Mouse (Mus musculus) kidney, adult 11 months (tissue): Measurements from ENCODE around the gene Bicral.

Experiments
- DNase-seq: peaks from one replicate; pipeline ENCODE4 v3.0.0; 2022

The Bicral gene

DNA sequence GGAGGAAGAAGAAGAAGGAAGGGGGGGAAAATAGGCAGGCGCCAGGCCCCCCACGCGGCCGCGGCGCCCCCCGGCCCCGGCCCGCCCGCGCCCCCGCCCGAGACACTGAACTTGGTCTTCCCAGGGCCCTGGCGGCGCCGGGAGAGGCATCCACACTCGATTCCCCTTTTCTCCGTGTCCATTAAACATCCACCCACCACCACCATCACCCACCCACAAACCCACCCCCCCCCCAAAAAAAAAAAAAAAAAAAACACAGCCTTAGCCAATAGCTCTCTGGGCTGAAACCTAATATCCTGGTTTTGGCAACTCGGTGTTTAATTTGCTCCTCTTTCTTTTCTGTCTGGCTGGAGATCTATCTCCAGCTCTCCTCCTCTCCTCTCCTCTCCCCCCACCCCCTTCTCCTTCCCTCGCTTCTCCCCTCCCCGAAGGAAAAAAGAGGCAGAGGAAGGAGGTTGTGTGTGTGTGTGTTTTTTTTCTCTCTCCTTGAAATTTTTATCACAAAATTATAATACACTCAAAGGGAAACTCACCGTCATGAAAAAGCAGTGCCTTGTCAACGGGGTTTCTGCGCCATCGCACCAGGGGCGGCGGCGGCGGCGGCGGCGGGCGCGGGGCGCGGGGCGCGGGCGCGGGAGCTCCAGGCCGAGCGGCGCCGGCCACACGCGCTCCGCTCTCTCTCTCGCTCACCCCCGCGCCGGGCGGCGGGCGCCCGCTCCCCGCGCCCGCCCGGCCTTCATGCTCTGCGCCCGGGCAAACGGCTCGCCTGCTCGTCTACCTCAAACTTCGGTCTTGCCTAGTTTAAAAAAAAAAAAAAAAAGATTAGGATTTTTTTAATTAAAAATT lies at the start of gene Bicral:
TSS of gene Bicral (minus strand) at position 580 of the 846 bp plus-strand sequence.
- DNase-seq = peak; percentile 63

DNA sequence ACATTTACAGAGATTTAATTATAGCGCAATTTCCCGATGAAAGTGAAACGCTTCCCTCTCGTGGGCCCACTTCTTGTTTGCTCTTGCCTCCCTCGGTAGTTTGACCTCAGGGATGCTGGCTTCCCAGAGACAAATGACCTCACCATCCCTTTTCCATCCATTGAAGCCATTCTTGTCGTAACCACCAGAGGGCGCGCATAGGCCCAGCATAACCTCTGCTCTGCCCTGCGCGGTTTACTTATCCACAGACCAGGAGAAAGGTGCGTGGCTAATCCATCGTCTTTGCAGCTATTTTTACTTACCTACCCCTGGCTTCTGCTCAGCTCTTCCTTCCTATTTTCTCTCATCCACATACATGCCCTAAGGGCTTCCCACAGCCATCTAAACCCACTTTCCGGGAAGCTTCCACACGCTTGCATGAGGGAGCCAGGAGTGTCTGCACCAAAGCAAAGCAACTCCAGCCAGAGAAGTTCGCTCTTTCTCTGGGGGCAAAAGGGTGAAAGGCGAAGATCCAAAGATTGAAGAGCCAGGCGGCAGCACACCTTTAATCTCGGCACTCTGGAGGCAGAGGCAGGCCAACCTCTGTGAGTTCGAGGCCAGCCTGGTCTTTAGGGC lies 45.7 kb upstream of the Bicral start:
- peak; percentile 75 for DNase-seq

DNA sequence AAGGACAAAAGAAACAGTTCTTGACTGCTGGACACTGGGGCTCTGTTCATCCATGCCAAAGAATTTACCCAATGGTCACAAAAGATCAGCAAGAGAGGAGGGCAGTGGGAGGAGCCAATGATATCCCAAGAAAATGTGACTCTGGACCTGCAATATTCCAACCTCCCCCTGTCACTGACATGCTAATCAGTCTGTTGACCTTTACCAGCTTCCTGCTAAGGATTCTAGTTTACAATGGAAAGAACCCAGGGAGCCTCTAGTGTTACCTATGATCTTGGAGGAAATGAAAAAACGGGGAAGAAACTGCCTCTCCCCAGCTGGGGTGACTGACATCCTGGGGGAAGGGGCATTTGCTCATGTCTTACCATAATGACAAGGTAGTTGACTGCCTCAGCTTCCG lies 42.7 kb upstream of the Bicral start:
- DNase-seq = no peak

DNA sequence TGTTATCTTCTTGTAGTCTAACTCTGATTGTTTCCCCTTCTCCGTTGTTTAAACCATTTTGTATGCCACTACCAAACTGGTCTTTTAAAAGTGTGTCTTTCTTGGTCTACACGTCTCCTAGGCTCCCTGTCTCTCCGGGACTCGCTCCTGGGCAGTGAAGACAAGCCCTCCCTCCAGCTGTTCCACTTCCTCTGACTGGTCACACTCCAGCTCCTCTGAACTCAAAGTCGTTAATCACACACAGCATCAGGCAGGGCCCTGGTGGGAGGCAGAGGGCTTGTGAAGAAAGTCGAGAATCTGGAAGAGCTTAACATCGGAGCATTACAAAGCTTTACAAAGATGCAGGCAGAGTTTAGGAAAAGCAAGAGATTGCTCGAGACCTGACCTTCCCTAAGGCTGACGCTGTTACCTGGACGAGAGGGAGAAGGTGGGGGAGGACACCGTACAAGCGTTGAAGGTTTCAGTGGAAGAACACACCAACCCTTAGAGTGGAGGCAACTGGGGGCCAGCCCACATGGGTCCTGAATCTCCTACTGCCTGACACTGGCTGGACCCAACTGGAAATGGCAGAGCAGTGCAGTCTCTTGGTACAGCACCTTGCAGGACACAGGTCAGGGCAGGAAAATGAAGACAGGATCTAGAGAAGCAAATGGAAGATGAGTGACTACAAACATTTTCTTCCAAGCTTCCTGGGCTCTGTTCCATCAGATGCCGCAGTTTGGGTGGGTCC lies 39.1 kb upstream of the Bicral start:
- peak; percentile 28 for DNase-seq

DNA sequence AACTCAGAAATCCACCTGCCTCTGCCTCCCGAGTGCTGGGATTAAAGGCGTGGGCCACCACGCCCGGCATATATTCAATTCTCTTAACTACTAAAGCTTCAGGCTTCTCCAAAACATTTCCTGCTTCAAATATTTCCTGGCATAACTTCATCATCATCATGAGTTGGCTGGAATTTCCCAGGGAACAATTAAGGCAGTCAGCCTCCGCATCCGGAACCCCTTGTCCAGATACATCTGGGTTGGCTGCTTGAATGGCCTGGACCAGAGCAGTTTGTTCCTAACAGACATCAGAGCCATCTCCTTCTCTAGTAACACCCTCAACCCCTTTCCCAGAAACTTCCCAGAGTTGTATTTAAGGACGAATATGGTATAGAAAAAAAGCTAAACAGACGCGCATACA lies 37.1 kb upstream of the Bicral start:
- peak; percentile 23 for DNase-seq

DNA sequence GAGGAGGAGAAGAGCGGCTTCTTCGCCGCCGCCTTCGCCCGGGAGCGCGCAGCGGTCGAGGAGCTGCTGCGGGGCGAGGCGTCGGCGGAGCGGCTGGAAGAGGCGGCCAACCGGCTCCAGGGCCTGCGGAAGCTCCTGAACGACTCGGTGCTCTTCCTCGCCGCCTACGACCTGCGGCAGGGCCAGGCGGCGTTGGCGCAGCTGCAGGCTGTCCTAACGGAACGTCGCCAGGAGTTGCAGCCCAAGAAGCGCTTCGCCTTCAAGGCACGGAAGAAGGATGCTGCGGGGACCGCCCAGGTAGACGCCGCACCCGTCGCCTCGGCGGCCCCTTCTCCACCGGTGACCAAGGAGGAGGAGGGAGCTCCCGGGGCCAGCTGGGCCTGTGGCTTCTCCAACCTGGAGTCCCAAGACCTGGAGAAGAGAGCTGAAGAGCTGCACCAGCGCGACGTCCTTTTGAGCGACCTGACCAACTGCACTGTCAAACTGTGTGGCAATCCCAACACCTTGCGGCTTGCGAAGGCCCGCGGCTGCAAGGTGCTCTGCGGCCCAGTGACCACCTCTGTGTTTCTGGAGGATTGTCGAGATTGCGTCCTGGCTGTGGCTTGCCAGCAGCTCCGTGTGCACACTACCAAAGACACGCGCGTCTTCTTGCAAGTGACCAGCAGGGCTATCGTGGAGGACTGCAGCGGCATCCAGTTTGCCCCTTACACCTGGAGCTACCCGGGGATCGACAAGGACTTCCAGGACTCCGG lies 32.7 kb upstream of the Bicral start:
- peak; percentile 47 for DNase-seq

DNA sequence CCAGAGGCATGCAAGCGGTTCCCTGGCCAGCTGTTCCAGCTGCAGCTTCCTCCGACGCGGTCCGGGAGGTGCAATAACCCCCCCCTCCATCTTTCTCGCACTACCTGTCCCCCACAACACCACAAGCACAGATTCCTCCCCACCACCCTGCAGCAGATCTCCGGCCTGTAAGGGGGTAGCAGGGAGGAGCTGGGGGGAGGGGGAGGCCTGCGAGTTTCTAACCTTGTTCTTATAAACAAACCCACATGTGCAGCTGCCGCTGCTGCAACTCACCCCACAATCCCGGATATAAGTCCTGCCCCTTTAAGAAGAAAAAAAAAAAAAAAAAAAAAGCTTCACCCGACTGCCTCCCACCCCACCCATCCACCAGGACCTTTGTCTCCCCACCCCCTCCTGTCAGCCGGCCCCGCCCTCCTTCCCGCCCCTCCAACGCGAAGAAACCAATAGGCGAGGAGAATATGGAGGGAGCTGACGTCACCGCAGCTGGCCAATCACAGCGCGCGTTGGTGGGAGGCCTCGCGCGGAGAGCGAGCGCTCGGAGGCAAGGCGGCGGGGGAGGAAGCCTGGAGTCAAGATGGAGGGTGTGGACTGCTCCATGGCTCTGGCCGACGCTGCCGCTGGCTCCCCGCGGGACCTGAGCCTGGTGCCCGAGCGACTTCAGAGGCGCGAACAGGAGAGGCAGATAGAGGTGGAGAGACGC lies 32.0 kb upstream of the Bicral start, which contains the start of gene Tbcc:
TSS of gene Tbcc (plus strand) at position 569 of the 700 bp plus-strand sequence.
- DNase-seq = peak; percentile 96

DNA sequence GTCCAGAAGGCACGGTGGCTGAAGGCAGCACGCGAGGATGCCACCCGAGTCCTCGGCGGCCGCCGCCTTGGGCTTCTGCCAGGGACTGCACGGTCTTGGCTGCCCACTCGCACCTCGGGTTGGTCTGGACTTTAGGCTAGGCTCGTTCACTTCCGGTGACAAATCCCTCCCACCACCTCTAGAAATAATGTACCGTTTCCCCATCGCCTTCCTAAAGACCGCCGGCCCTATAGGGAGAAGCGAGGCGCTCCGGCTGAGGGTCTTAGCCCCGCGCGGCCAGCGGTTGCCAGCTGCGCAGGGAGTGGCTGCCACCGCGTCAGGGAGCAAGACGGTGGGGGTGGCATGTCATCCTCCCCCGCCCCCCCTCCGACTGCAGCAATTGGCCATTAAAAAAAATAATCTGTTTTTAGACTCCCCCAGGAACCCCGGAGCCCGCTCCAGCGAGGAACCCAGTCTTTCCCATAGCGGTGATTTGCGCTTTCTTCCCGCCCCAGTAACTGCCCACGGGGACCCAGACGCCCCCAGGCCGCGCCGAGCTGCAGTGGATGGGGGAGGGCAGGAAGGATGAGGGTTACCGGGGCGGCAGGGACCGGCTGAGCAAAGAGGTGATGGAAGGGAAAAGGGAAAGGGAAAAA lies 31.3 kb upstream of the Bicral start:
- DNase-seq = peak; percentile 83

DNA sequence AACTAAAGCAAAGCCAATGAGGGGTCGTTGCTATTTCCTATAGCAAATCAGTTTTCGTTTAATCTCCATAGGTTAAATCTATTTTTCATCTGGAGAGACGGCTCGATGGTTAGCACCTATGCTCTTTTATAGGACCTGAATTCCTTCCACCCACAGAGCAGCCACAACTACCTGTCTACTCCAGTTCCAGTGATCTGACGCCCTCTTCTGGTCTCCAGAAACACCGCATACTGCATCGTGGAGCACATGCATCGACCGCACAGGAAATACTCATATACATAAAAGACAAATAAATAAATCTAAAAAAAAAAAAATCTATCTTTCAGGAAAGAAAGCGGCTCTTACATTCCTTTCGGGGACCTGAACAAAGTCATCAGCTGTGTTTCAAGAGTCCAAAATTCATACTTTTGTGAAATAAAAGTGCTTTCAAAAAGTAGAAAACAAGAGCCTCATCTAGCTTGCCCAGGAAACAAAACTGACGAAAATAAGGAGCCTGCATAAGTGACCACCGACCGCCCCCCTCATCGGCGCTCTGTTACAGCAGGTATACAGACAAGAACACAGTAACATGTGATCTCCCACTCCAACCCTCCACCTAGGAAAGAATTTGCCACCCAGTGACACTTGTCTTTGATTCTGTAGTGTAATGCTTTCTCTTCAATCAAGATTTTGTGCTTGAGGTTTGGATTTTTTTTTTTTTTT lies 30.4 kb upstream of the Bicral start:
- peak; percentile 56 for DNase-seq

DNA sequence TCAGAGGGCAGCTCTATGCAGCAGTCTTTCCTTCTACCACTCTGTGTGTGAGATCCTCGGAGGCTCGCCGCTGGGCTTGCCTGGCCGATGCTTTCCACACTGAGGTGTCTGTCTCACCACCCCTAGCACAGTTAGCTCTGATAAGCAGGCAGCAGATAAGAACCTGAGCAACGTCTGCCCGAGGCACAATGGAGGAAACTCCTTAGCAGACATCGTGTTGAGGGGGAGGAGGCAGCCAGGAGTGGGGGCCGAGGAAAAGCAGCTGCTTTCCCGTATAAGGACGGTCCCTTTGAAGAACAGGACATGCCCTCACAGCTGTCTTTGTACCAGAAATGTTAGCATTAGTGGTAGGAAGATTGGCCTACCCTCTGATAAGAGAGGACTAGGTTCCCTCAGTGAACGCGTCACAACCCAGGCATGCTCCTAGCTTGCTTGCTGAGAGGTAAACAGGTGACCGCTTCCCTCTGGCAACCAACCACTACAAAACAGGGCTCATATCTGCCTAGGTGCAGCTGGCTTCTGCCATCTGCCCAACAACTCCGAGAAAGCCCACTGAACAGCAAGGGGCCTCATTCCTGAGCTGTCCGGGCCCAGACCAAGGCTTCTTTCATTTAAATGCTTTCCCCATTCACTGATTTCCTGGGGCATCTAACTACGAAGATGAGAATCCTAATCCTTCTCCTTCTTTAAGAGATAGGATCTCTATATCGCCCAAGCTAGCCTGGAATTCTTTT lies 27.8 kb upstream of the Bicral start:
- no peak for DNase-seq

DNA sequence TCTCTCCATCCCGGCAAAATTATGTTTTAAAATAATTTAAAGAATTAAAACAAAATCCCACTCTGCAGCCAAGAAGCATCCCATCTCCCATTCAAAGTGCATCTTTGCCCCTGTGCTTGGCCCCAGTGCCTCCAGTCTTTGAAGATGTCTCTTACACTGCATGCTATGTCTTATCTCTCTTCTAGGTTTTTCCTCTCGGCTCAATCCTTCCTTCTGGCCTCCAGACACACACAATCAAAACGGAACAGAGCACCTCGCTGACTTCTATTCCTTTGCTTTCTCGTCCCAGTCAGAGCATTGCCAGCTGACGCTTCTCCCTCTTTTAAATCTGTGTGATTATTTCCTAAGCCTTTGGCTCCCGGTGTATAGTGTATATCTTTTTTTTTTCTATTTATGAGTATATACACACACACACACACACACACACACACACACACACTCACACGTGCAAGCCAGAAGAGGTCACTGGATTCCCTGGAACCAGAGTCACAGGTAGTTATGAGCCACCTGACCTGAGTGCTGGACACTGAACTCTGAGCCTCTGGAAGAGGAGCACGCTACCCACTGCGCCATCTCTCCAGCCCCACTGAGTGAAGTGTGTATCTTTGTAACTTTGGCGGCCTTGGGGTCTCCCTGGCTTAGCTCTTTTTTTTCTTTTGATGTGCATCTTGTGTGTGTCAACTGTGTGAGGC lies 27.1 kb upstream of the Bicral start:
- no peak for DNase-seq

DNA sequence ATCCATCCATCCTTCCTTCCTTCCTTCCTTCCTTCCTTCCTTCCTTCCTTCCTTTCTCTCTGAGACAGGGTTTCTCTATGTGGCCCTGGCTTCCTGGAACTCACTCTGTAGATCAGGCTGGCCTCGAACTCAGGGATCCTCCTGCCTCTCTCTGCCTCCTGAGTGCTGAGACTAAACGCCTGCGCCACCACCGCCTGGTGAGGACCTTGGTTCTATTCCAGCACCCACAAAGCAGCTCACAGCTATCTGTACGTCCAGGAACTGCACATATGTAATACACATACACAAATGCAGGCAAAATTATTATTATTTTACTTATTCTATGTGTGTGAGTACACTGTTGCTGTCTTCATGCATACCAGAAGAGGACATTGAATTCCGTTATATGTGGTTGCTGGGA lies 26.5 kb upstream of the Bicral start:
- DNase-seq = no peak

DNA sequence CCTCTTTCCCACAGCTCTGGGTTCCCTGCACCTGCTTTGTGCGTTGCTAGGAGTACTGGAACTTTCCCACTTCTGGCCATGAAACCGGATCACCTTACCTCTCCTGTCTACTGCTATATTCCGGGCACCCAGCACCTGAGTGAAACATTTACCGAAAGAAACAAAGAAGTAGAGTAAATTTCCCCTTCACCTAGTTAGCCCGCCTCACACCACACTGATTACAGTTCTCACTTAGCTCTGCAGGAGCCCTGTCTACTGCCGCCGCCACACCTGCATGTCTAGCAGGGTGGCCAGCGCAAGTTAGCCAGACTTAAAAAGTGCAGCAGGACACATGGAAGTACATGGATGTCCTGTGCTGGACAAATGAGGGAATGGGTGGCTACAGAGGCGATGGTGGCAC lies 24.8 kb upstream of the Bicral start:
- no peak for DNase-seq

DNA sequence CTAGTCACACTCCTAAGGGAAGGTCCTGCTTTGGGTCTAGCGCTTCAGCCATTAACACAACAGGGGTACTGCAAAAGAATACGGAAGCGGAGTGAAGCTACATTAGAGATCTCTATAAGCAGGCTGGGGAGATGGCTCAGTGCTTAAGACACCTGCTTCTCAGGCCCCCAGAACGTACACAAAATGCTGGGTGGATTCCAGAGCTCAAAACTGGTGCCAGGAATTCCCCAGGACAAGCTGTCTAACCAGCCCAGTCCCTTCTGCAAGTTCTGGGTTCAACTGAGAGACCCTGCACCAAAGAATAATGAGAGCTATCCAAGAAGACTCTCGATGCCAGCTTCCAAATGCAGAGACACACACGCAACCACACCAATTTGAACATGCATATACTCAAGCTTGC lies 23.4 kb upstream of the Bicral start:
- DNase-seq = no peak

DNA sequence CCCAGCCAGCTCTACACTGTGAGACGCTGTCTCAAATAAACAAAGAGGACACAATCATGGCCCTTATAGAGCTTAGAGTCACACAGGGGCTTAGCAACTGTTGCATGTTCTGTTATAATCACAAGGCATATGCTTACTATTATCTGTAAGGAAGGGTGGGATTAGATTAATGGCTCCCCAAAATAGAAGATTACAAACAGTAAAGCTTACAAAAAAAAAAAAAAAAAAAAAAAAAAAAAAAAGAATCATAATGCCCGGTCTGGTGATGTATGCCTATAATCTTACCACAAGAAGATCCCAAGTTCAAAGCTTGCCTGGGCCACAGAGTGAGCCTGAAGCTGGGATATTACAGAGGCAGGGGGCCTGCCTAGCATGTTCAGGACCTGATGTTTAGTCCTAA lies 22.0 kb upstream of the Bicral start:
- DNase-seq = no peak

DNA sequence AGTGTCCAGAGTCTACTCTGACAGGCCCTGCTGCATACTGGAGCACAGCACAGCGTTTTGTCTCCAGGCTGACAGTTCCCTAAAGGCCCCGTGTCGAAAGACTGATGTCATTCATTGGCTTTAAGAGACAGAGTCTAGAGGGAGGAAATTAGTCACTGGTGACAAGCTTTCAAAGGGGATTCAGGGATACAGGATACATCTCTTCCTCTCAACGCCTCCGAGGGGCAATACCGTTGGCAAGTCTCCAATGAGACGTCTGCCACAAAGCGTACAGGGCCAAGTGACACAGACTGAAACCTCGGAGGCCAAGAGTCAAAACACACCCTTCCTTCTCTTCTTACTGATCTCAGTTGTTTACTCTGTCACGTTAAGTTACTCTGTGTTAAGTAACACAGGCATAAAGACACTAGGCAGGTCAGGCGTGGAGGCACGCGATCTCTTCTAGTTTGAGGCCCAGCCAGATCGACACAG lies 21.6 kb upstream of the Bicral start:
- peak; percentile 79 for DNase-seq

DNA sequence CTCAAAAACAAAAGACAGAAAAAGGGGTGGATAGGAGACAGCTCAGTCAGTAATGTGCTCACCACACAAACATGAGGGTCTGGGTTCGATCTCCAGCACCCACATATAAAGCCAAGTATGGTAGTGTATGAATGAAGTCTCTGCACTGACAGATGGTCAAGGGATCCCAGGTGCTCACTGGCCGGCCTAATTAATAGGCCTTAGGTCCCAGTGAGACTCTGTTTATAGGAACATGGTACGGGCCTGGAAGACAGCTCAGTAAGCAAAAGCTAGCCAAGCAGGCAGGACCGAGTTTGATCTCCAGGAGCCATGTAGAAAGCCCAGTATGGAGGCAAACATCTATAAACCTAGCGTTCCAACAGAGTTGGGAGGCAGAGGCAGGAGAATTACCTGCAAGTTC lies 18.8 kb upstream of the Bicral start:
- DNase-seq = no peak

DNA sequence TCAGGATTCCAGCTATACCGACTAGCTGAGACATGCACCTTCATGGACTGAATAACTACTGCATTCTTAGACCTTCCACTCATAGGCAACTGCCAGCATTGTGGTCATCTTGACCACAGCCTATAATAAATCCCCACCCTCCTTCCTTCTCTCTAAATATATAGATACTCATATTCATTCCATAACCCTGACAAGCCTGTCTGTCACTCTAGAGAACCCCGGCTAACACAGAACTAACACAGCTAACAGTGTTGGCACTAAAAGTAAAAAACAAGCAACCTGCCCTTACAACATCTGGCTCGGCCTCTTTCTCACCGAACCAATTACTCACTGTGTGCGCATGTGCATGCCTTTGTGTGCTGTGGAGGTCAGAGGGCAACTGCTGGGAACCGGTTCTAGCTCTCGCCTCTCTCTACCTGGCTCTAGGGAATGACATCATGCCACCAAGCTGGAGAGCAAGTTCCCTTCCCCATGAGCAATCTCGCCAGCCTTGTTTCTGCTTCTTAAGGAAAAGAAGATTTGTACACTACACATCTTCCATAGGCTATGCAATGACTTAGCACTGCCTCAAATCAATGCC lies 18.2 kb upstream of the Bicral start:
- DNase-seq = peak; percentile 75

DNA sequence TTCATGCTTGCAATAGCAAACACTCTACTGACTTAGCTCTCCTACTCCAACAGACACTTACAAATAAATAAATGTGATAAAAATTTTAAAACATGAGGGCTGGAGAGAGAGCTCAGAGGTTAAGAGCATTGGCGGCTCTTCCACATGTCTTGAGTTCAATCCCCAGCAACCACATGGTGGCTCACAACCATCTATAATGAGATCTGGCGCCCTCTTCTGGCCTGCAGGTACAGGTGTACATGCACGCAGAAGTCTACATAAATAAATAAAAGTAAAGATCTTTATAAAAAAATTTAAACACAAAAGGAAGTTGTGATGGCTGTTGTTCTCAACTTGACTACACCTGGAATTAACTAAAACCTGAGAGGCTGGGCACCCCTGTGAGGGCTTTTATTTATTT lies 17.3 kb upstream of the Bicral start:
- DNase-seq = no peak
